Mouse (Mus musculus) bone marrow, adult 2 months (tissue): Measurements from ENCODE around the gene Itgb1bp1. TPM values are rescaled to one million over a fixed set of nuclear protein-coding genes. Genes with fewer than 3 reads are reported as not detected.
A peak's percentile ranks its signal among the peaks of the same experiment; 100 is the strongest.

Experiments used
- H3K27ac ChIP-seq: fragments of 200-500 bp; 2 replicates; pipeline ENCODE4 v1.5.1; 2012; ENCODE audit warnings: low read depth, mild to moderate bottlenecking, control low read depth, inconsistent platforms, low read length; ENCODE audit not compliant: control insufficient read depth, poor library complexity, insufficient read depth
- H3K4me1 ChIP-seq: fragments of 200-500 bp; 2 replicates; pipeline ENCODE4 v1.6.1; 2011; ENCODE audit warnings: low read length; ENCODE audit not compliant: control insufficient read depth, insufficient read depth
- H3K4me3 ChIP-seq: fragments of 200-500 bp; replicated peaks from 2 replicates; pipeline ENCODE3; 2011; ENCODE audit warnings: mild to moderate bottlenecking, low read depth, low read length, control low read depth; ENCODE audit not compliant: control insufficient read depth
- CTCF ChIP-seq: fragments of 200-500 bp; IDR thresholded peaks from 2 replicates; pipeline ENCODE4 v1.5.1; 2011; ENCODE audit warnings: low read length, control low read depth; ENCODE audit not compliant: control insufficient read depth, insufficient read depth
- POLR2A ChIP-seq: fragments of 200-500 bp; IDR thresholded peaks from 2 replicates; pipeline ENCODE4 v1.6.1; 2011; ENCODE audit warnings: low read depth, mild to moderate bottlenecking, control low read depth, low read length, borderline replicate concordance; ENCODE audit not compliant: control insufficient read depth
- WGBS: fragments of 180-500 bp; shearing (Covaris S2); methylation state at CpG from one replicate; pipeline ENCODE4 v1.1.7; 2018; 5-methylcytosine and 5-hydroxymethylcytosine counted together
- polyA plus RNA-seq: library from polyadenylated mRNA; stranded (reverse); fragments of >200 nt; gene quantifications from 2 replicates; pipeline ENCODE4 v1.2.4, GENCODE M21; 2011; ENCODE audit warnings: low replicate concordance; ENCODE audit not compliant: missing spikeins, insufficient read depth, insufficient read length

Gene Itgb1bp1
- polyA plus RNA-seq, 1 experiment = 45.6 TPM

DNA sequence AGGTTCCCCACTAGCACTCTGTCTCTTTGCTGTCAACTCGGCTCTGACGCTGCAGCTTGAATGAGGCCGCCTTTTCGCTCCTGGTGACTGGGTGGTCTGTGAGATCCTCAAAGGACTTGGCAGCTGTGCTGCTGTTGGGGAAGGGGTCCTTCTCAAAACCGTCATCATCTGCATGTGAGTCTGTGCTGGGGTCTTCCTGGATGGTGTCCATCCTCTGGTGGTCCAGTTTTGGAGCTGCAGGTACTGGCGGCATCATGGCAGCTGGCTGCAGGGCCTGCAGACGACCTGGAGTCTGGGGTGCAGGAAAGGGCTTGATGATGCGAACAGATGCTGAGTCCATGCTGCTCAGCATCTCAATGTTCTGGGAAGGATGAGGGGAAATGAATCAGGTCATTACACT is 39.2 kb upstream of the Itgb1bp1 start:
- Histone ChIP-seq H3K27ac (no peak overlapping the region), H3K4me3 (no peak overlapping the region), H3K4me1 (no peaks in the 10 kb centered on the region)
- 92% methylated on average over 8 of the region's 8 CpGs for WGBS
- TF ChIP-seq POLR2A (no peak), CTCF (no peak)

DNA sequence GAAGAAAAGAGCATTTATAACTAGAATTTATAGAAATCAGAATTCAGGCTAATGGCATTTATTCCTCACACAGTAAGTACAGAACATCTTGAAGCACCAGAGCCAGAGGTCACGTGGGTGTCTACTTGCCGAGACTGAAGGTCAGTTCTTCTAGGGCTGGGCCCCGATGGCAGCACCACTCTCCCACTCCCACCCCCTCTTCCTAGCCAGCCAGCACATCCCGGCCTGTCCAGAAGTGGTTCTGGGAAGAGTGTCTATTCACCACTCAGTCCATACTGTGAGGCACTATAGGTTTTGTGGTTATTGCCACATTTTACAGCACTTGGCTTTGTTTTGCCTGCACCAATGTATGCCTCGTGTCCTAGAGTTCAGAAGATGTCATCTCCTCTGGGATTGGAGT is 38.0 kb upstream of the Itgb1bp1 start:
- no peak for TF ChIP-seq CTCF
- TF ChIP-seq POLR2A = no peak
- H3K27ac ChIP-seq = no peak overlapping the region
- WGBS = 87% methylated on average over 5 of the region's 5 CpGs
- H3K4me3 ChIP-seq = no peak overlapping the region
- no peaks in the 10 kb centered on the region for H3K4me1 ChIP-seq

DNA sequence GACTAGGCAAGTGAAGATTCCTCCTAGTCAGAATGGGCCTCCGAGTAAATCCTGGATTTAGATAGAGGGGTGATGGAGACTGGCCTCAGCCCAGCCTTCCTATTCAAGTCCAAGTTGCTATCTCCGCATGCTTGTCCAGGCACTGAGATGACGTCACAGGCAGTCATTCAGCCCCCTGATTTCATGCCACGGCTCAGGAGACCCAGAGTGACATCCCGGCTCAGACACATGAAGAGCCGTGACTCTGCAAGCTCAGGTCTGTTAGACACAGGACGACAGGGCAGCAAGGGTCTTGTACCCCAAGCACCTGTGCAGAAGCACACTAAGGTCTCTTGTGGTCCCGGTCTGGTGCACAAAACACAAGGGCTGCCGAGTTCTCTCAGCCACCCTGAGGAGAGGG is 36.8 kb upstream of the Itgb1bp1 start:
- Histone ChIP-seq H3K27ac (no peak overlapping the region), H3K4me1 (no peaks in the 10 kb centered on the region), H3K4me3 (no peak overlapping the region)
- 88% methylated on average over 9 of the region's 9 CpGs for WGBS
- TF ChIP-seq CTCF = no peak
- no peak for TF ChIP-seq POLR2A

DNA sequence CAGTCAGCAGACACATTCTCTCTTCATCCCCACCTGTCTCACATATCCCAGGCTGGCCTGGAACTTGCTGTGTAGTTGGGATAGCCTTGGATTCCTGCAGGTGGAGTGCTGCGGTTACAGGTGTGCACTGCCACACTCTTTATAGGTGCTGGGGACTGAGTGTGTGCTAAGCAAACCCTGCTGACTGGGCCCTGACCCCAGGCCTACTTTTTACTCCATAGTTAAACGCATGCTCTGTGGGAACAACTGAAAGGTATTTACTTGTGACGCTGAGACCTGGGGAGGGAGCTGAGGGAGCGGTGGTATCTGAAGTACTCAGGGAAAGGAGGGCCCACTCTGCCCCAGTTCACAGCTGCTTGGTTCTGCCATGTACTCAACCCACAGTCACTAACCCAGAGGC is 36.2 kb upstream of the Itgb1bp1 start:
- H3K4me3 ChIP-seq = no peak overlapping the region
- WGBS = 93% methylated on average over 4 of the region's 4 CpGs
- TF ChIP-seq CTCF (no peak), POLR2A (no peak)
- H3K27ac ChIP-seq = no peak overlapping the region
- no peaks in the 10 kb centered on the region for H3K4me1 ChIP-seq

DNA sequence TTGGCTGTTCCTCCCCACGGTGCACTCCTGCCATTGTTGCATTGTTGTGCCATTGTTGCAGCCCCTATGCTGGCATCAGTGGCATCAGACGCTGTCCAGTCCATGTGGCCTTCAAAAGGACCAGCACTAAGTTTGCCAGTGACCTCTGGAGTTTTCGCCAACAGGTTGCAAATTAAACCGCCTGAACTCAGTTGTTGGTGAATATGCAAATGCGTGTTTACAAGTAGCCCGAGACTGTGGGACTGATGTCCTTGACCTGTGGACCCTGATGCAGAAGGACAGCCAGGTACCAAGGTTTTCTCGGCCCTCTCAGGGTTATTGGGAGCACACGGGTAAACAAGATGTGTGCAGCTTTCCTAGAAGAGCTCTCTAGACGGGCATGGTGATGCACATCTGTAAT is 35.1 kb upstream of the Itgb1bp1 start:
- no peak overlapping the region for H3K27ac ChIP-seq
- TF ChIP-seq POLR2A = no peak
- TF ChIP-seq CTCF = no peak
- WGBS = 84% methylated on average over 9 of the region's 9 CpGs
- no peak overlapping the region for H3K4me3 ChIP-seq
- H3K4me1 ChIP-seq = no peaks in the 10 kb centered on the region

DNA sequence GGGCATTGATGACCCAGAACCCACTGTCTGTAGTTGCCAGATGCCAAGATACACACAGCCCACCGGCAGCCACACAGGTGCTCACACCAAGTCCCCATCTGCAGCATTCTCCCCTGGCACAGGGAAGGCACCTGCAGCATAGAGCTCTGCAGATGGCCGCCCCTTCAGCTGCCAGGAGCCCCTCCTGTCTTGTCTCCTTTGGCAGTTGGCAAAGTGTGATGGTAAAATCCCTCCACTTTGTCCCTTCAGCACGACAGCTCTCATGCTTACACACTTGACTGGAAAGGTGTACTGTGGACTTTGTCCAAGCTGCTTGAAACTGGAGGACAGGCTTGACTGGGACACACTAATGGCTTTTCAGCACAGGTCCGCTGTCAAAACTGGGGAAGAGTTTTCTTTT is 34.2 kb upstream of the Itgb1bp1 start:
- 76% methylated on average over 4 of the region's 4 CpGs for WGBS
- H3K27ac ChIP-seq = no peak overlapping the region
- no peaks in the 10 kb centered on the region for H3K4me1 ChIP-seq
- TF ChIP-seq POLR2A (no peak), CTCF (no peak)
- H3K4me3 ChIP-seq = no peak overlapping the region

DNA sequence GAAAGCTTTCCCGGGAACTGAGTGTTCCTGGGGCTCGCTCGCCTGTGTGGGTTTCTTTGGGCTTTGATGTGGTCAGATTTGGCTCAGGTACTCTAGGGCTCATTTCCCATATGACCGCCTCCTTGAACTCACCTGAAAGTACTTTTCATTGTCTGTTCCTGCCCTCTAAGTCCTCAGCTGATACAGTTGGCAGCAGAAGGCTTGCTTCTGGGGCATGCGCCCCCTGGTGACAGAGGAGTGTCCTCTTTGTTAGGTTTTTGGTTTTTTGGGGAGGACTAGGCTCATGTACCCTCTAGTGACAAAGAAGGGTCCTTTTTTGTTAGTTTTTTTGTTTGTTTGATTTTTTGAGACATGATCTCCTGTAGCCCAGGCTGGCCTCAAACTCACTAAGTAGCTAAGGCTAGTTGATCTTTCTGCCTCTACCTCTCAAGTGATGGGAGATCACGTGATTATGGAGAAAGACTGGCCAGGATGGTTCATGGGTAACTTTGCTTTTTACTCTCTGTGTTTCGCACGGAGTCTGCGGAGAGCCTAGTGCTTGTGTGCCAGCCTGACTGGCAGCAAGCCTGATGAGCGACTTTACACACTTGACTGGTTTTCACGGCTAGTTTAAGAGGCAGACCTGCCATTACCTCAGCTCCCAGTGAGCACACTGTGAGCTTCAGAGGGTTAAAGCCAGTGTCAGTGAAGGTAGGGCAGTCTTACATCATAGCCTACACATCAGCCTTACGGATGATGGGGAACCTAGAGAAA is 32.2 kb upstream of the Itgb1bp1 start:
- Histone ChIP-seq H3K27ac (no peak overlapping the region), H3K4me1 (no peaks in the 10 kb centered on the region), H3K4me3 (no peak overlapping the region)
- WGBS = 78% methylated on average over 12 of the region's 12 CpGs
- TF ChIP-seq POLR2A (no peak), CTCF (peak; percentile 91)

DNA sequence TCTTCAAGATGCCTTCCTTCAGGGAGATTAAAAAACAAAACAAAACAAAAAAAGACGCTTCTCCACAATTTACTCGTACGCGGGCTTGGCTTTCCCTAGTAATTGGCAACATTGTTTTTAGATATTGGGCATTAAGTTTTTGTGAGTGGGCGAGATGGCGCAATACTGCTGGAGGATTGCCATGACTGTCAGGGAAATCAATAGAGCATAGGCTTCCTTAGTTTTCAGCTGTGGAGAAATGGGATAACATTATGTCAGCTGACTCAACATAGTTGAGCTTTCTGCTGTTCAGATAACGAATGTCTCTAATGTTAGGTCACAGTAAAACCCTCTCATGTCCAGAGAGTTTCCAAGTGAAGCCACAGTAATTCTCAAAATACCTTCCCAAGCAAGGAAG is 30.8 kb upstream of the Itgb1bp1 start:
- no peak overlapping the region for H3K4me3 ChIP-seq

More for the DNA sequence above, 30.8 kb upstream of the Itgb1bp1 start:
- H3K27ac ChIP-seq = no peak overlapping the region
- no peak for TF ChIP-seq CTCF
- TF ChIP-seq POLR2A = no peak
- 40% methylated on average over 7 of the region's 7 CpGs for WGBS
- no peaks in the 10 kb centered on the region for H3K4me1 ChIP-seq
